Mouse (Mus musculus) neural tube, embryonic 13.5 days (tissue): Measurements from ENCODE around the gene Blzf1. TPM values are rescaled to one million over a fixed set of nuclear protein-coding genes. Genes with fewer than 3 reads are reported as not detected.
A peak's percentile ranks its signal among the peaks of the same experiment; 100 is the strongest.

Experiments used
- ATAC-seq: fragments of 200-750 bp; cut with Nextera tagmentation; 2 replicates; pipeline ENCODE4 v1.8.0; 2017; ENCODE audit warnings: low read depth, mild to moderate bottlenecking, moderate TSS enrichment, moderate library complexity
- H3K27ac ChIP-seq: fragments of 300-500 bp; sonication (generic); replicated peaks from 2 replicates; pipeline ENCODE4 v1.5.1; 2015; ENCODE audit warnings: moderate library complexity, mild to moderate bottlenecking, inconsistent platforms
- H3K27me3 ChIP-seq: fragments of 300-500 bp; sonication (generic); 2 replicates; pipeline ENCODE4 v1.6.1; 2015; ENCODE audit warnings: mild to moderate bottlenecking, inconsistent platforms
- H3K36me3 ChIP-seq: fragments of 300-500 bp; sonication (generic); 2 replicates; pipeline ENCODE4 v1.6.1; 2015; ENCODE audit warnings: mild to moderate bottlenecking, inconsistent platforms
- H3K4me1 ChIP-seq: fragments of 300-500 bp; sonication (generic); replicated peaks from 2 replicates; pipeline ENCODE4 v1.6.1; 2015; ENCODE audit warnings: inconsistent platforms
- H3K4me2 ChIP-seq: fragments of 300-500 bp; sonication (generic); 2 replicates; pipeline ENCODE4 v1.6.1; 2015; ENCODE audit warnings: inconsistent platforms, mild to moderate bottlenecking, moderate library complexity
- H3K4me3 ChIP-seq: fragments of 300-500 bp; sonication (generic); 2 replicates; pipeline ENCODE4 v1.5.1; 2015; ENCODE audit warnings: mild to moderate bottlenecking, inconsistent platforms
- H3K9ac ChIP-seq: fragments of 300-500 bp; sonication (generic); 2 replicates; pipeline ENCODE4 v1.6.1; 2015; ENCODE audit warnings: moderate library complexity, mild to moderate bottlenecking, inconsistent platforms
- H3K9me3 ChIP-seq: fragments of 300-500 bp; sonication (generic); 2 replicates; pipeline ENCODE4 v1.6.1; 2016; ENCODE audit warnings: inconsistent platforms
- WGBS: fragments of 180-500 bp; shearing (Covaris S2); methylation state at CpG from one replicate; pipeline ENCODE4 v1.1.7; 2015; 5-methylcytosine and 5-hydroxymethylcytosine counted together
- polyA plus RNA-seq: library from polyadenylated mRNA; unstranded; fragments of >200 nt; fragmentation: Nextera tagmentation; extraction: Ambion mirVana; gene quantifications from 2 replicates; pipeline ENCODE4 v1.2.1, GENCODE M21; 2015

Gene Blzf1
- polyA plus RNA-seq, 1 experiment from 2014 or later = 29.6 TPM

GRCm38 (mm10) chr1:164287406-164287805 lies 19.9 kb downstream of the Blzf1 start:
- Histone ChIP-seq H3K9me3 (no peaks in the 10 kb centered on the region), H3K27me3 (no peaks in the 10 kb centered on the region), H3K4me1 (no peaks in the 10 kb centered on the region), H3K9ac (no peak overlapping the region), H3K4me2 (no peak overlapping the region), H3K4me3 (no peak overlapping the region), H3K36me3 (peaks cover 27% of the 10 kb centered on the region), H3K27ac (no peak overlapping the region)
- 62% methylated on average over 15 of the region's 15 CpGs for WGBS
- no peak for ATAC-seq

- Histone ChIP-seq H3K4me2 (no peak overlapping the region), H3K4me1 (no peaks in the 10 kb centered on the region), H3K27ac (no peak overlapping the region), H3K36me3 (peaks cover 25% of the 10 kb centered on the region), H3K4me3 (no peak overlapping the region), H3K9me3 (no peaks in the 10 kb centered on the region), H3K27me3 (no peaks in the 10 kb centered on the region), H3K9ac (no peak overlapping the region)
- 96% methylated on average over 3 of the region's 3 CpGs for WGBS
- ATAC-seq = no peak
These were observed 23.3 kb downstream of the Blzf1 start for GRCm38 (mm10) chr1:164284007-164284406.

- WGBS = 76% methylated on average over 4 of the region's 4 CpGs
- ATAC-seq = no peak
- H3K4me3 ChIP-seq = no peak overlapping the region
- H3K36me3 ChIP-seq = peaks cover 22% of the 10 kb centered on the region
- no peak overlapping the region for H3K4me2 ChIP-seq
- H3K9ac ChIP-seq = no peak overlapping the region
- peaks cover 5% of the 10 kb centered on the region; the same call in 1 of the 2 replicates for H3K4me1 ChIP-seq
- no peaks in the 10 kb centered on the region for H3K9me3 ChIP-seq
- no peaks in the 10 kb centered on the region for H3K27me3 ChIP-seq
- no peak overlapping the region for H3K27ac ChIP-seq
These were observed 28.0 kb downstream of the Blzf1 start for GRCm38 (mm10) chr1:164279332-164279731.

- ATAC-seq = no peak
- Histone ChIP-seq H3K27me3 (no peaks in the 10 kb centered on the region), H3K4me3 (no peak overlapping the region), H3K27ac (no peak overlapping the region), H3K9ac (no peak overlapping the region), H3K9me3 (no peaks in the 10 kb centered on the region), H3K36me3 (peaks cover 13% of the 10 kb centered on the region), H3K4me1 (peaks cover 5% of the 10 kb centered on the region; the same call in 1 of the 2 replicates), H3K4me2 (no peak overlapping the region)
- WGBS = 91% methylated on average over 3 of the region's 3 CpGs
These were observed 30.7 kb downstream of the Blzf1 start for GRCm38 (mm10) chr1:164276552-164276951.

- peak; percentile 100 for ATAC-seq
- Histone ChIP-seq H3K4me2 (peak within 1 kb of the TSS; percentile 76), H3K9ac (peak within 1 kb of the TSS; percentile 76), H3K4me3 (peak within 1 kb of the TSS; percentile 63), H3K27ac (peak within 1 kb of the TSS; percentile 85), H3K4me1 (peaks cover 5% of the 10 kb centered on the region; the same call in 1 of the 2 replicates), H3K9me3 (no peaks in the 10 kb centered on the region), H3K27me3 (no peaks in the 10 kb centered on the region; the same call in 1 of the 2 replicates), H3K36me3 (peaks cover 6% of the 10 kb centered on the region)
- 0% methylated on average over 31 of the region's 31 CpGs for WGBS
These were observed 31.8 kb downstream of the Blzf1 start, which contains the start of gene Ccdc181 for GRCm38 (mm10) chr1:164275455-164275954. TSS of gene Ccdc181 (plus strand) at chr1:164275585.

- Histone ChIP-seq H3K27me3 (no peaks in the 10 kb centered on the region; the same call in 1 of the 2 replicates), H3K4me2 (no peak overlapping the region), H3K36me3 (no peaks in the 10 kb centered on the region), H3K9ac (no peak overlapping the region), H3K4me1 (peaks cover 5% of the 10 kb centered on the region; the same call in 1 of the 2 replicates), H3K9me3 (no peaks in the 10 kb centered on the region), H3K4me3 (no peak overlapping the region), H3K27ac (no peak overlapping the region)
- no peak for ATAC-seq
- WGBS = 79% methylated on average over 6 of the region's 6 CpGs
These were observed 33.6 kb downstream of the Blzf1 start for GRCm38 (mm10) chr1:164273659-164274058.

GRCm38 (mm10) chr1:164270941-164271340 lies 36.3 kb downstream of the Blzf1 start:
- H3K27me3 ChIP-seq = no peaks in the 10 kb centered on the region; the same call in 1 of the 2 replicates
- no peak overlapping the region for H3K9ac ChIP-seq
- 88% methylated on average over 7 of the region's 7 CpGs for WGBS
- no peaks in the 10 kb centered on the region for H3K36me3 ChIP-seq
- ATAC-seq = no peak
- H3K27ac ChIP-seq = no peak overlapping the region
- peaks cover 4% of the 10 kb centered on the region; the same call in 1 of the 2 replicates for H3K4me1 ChIP-seq
- no peaks in the 10 kb centered on the region for H3K9me3 ChIP-seq
- H3K4me2 ChIP-seq = no peak overlapping the region
- H3K4me3 ChIP-seq = no peak overlapping the region

- 94% methylated on average over 7 of the region's 7 CpGs for WGBS
- Histone ChIP-seq H3K27ac (no peak overlapping the region), H3K27me3 (no peaks in the 10 kb centered on the region), H3K9ac (no peak overlapping the region), H3K36me3 (peaks cover 27% of the 10 kb centered on the region), H3K4me1 (no peaks in the 10 kb centered on the region), H3K4me2 (no peak overlapping the region), H3K4me3 (no peak overlapping the region), H3K9me3 (no peaks in the 10 kb centered on the region)
- no peak for ATAC-seq
These were observed 45.7 kb downstream of the Blzf1 start for GRCm38 (mm10) chr1:164261553-164261952.

GRCm38 (mm10) chr1:164260171-164261028 lies 46.9 kb downstream of the Blzf1 start:
- no peaks in the 10 kb centered on the region for H3K4me1 ChIP-seq
- H3K9ac ChIP-seq = no peak overlapping the region
- no peaks in the 10 kb centered on the region for H3K9me3 ChIP-seq
- H3K27me3 ChIP-seq = no peaks in the 10 kb centered on the region
- no peak overlapping the region for H3K4me3 ChIP-seq
- ATAC-seq = no peak
- no peak overlapping the region for H3K4me2 ChIP-seq
- WGBS = 89% methylated on average over 16 of the region's 16 CpGs
- peaks cover 27% of the 10 kb centered on the region for H3K36me3 ChIP-seq
- no peak overlapping the region for H3K27ac ChIP-seq

GRCm38 (mm10) chr1:164254836-164255235 lies 52.5 kb downstream of the Blzf1 start:
- no peak overlapping the region for H3K4me3 ChIP-seq
- no peak for ATAC-seq

GRCm38 (mm10) chr1:164252551-164252950 lies 54.7 kb downstream of the Blzf1 start:
- no peaks in the 10 kb centered on the region for H3K9me3 ChIP-seq
- no peak overlapping the region for H3K27ac ChIP-seq
- no peaks in the 10 kb centered on the region for H3K27me3 ChIP-seq
- H3K36me3 ChIP-seq = peaks cover 9% of the 10 kb centered on the region
- no peak overlapping the region for H3K9ac ChIP-seq
- H3K4me3 ChIP-seq = no peak overlapping the region
- no peak for ATAC-seq
- WGBS = 66% methylated on average over 5 of the region's 5 CpGs
- H3K4me1 ChIP-seq = peaks cover 25% of the 10 kb centered on the region
- no peak overlapping the region for H3K4me2 ChIP-seq

More at GRCm38 (mm10) chr1:164254836-164255235, 52.5 kb downstream of the Blzf1 start:
- Histone ChIP-seq H3K36me3 (peaks cover 9% of the 10 kb centered on the region), H3K9ac (no peak overlapping the region), H3K9me3 (no peaks in the 10 kb centered on the region), H3K4me2 (no peak overlapping the region), H3K27ac (no peak overlapping the region), H3K4me1 (peaks cover 12% of the 10 kb centered on the region), H3K27me3 (no peaks in the 10 kb centered on the region)
- 78% methylated on average over 3 of the region's 3 CpGs for WGBS

GRCm38 (mm10) chr1:164251438-164251837 lies 55.9 kb downstream of the Blzf1 start:
- Histone ChIP-seq H3K4me1 (peaks cover 26% of the 10 kb centered on the region), H3K27ac (no peak overlapping the region), H3K4me2 (no peak overlapping the region), H3K36me3 (no peaks in the 10 kb centered on the region), H3K4me3 (no peak overlapping the region), H3K9ac (no peak overlapping the region), H3K9me3 (no peaks in the 10 kb centered on the region), H3K27me3 (no peaks in the 10 kb centered on the region)
- 90% methylated on average over 1 of the region's 1 CpGs for WGBS
- ATAC-seq = no peak
